Mouse (Mus musculus): ENCODE measurements around the gene B3gnt7.

GRCm38 (mm10) chr1:86303063-86303872, 636 bp downstream of the B3gnt7 start:
- TF ChIP-seq GATA1 (IDR thresholded peaks at IDR 0.05; ENCODE audit: low read length) (no peak), TAL1 (IDR thresholded peaks at IDR 0.05; ENCODE audit: low read length) (no peak)
